Mouse (Mus musculus): Measurements from ENCODE around the gene Fut2. TPM values are rescaled to one million over a fixed set of nuclear protein-coding genes. Genes with fewer than 3 reads are reported as not detected.
A peak's percentile ranks its signal among the peaks of the same experiment; 100 is the strongest.

The Fut2 gene
- polyA plus RNA-seq, 1 experiment = 0.01 TPM

DNA sequence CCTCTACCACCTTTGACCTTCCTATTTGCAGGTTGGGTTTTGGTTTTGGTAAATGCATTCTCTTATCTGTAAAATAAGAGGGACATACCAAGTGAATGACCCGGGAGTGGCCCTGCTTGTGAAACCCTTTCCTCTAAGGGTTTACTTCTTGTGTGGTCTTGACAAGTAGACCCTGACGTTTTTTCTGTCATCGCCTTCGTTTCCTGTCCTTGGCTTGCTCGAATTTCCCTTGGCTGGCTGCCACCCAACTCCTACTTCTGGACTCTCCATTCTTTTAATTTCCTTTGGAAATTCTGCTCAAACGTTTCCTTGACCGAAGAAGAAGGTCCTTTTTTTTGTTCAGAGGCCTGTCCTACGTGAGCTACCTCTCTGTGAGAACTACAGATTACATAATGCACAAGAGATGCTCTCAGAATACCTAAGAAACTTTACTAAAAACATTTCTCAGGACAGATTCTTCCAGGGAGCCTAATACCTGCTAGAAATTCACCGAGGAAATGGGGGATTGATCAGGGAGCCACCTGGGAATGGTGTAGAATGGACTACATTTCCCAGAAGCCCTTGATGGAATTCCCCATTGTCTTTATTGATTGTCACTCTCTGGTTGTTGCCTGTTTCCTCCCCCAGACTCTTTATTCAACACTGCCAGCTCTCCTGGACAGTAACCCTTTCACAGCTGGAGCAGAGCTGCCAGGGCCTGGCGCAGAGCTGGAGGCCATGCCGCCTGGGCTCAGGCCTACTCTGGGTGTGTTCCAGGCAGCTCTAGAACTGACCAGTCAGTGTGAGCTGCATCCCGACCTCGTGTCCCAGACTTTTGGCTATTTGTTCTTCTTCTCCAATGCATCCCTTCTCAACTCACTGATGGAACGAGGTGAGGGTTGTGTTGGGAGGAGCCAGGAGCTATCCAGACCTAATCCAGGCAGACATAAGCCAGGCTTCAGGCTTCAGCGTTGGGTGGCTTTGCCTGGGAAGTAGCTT, 30.2 kb downstream of the Fut2 start:
- TF ChIP-seq MYOD1 (IDR thresholded peaks at IDR 0.05; ENCODE audit: control insufficient read depth, insufficient read length, low read depth) = no peak
- TF ChIP-seq CEBPB (IDR thresholded peaks at IDR 0.05; ENCODE audit: low read depth) = no peak
- H3K27me3 ChIP-seq (ENCODE audit: control insufficient read depth, insufficient read depth, insufficient read length) = no peaks in the 10 kb centered on the region
- no peak overlapping the region for H3K4me3 ChIP-seq (ENCODE audit: insufficient read depth, poor library complexity, severe bottlenecking)
- H3K79me2 ChIP-seq (ENCODE audit: control insufficient read depth, insufficient read depth) = no peaks in the 10 kb centered on the region
- no peaks in the 10 kb centered on the region for H3K36me3 ChIP-seq (ENCODE audit: control insufficient read depth, insufficient read depth)
- H3K79me3 ChIP-seq (ENCODE audit: low read depth) = no peaks in the 10 kb centered on the region
- no peak overlapping the region for H3ac ChIP-seq (ENCODE audit: control insufficient read depth, insufficient read length, low read depth)

DNA sequence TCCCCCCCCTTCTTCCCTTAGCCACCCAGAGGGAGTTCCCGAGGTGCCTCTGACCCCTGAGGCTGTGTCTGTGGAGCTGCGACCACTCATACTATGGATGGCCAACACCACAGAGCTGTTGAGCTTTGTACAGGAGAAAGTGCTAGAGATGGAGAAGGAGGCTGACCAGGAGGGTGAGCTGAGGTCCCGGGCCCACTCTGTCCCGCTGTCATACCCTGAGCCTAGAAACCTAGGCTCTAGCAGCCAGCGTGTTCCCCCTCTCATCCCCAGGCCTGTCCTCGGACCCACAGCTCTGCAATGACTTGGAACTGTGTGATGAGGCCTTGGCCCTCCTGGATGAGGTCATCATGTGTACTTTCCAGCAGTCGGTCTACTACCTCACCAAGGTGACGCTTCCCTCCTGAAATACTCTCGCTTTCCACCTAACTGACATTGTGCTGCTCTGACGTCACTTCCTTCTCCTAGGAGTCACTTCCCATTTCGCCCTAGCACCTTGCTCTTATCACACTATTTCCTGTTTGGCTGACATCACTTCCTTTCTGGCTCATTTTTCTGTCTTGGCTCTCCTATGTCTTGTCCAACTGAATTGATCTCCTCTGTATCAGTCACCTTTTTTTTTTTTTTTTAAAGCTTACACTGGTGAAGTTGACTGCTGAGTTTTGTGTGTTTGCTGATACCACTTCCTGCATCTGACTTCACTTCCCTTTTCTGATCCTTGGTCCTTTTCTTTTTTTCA, 31.1 kb downstream of the Fut2 start:
- Histone ChIP-seq H3ac (ENCODE audit: control insufficient read depth, insufficient read length, low read depth) (no peak overlapping the region), H3K27me3 (ENCODE audit: control insufficient read depth, insufficient read depth, insufficient read length) (no peaks in the 10 kb centered on the region), H3K4me3 (ENCODE audit: insufficient read depth, poor library complexity, severe bottlenecking) (no peak overlapping the region), H3K36me3 (ENCODE audit: control insufficient read depth, insufficient read depth) (no peaks in the 10 kb centered on the region), H3K79me3 (ENCODE audit: low read depth) (no peaks in the 10 kb centered on the region), H3K79me2 (ENCODE audit: control insufficient read depth, insufficient read depth) (no peaks in the 10 kb centered on the region)
- TF ChIP-seq MAX (IDR thresholded peaks at IDR 0.05) (no peak), FOSL1 (IDR thresholded peaks at IDR 0.05; ENCODE audit: insufficient read depth, low read length, poor library complexity, severe bottlenecking) (no peak), USF1 (IDR thresholded peaks at IDR 0.05; ENCODE audit: low read depth) (no peak)

DNA sequence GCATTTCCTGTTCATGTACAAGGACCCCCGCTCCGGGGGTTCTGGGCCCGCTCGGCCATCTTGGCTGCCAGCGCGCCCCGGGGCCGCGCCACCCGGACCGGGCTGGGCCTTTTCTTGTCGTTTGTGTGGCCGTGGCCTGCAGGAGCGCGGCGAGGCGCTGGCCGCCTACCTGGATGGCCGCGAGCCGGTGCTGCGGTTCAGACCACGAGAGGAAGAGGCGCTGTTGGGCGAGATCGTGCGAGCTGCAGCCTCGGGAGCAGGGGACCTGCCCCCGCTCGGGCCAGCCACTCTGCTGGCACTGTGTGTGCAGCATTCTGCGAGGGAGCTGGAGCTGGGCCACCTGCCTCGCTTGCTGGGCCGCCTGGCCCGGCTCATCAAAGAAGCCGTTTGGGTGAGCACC, 33.7 kb downstream of the Fut2 start:
- Histone ChIP-seq H3K4me3 (ENCODE audit: insufficient read depth, poor library complexity, severe bottlenecking) (no peak overlapping the region), H3K36me3 (ENCODE audit: control insufficient read depth, insufficient read depth) (no peaks in the 10 kb centered on the region), H3K27me3 (ENCODE audit: control insufficient read depth, insufficient read depth, insufficient read length) (no peaks in the 10 kb centered on the region), H3ac (ENCODE audit: control insufficient read depth, insufficient read length, low read depth) (no peak overlapping the region), H3K79me3 (ENCODE audit: low read depth) (no peaks in the 10 kb centered on the region), H3K79me2 (ENCODE audit: control insufficient read depth, insufficient read depth) (no peaks in the 10 kb centered on the region)
- TF ChIP-seq MAX (IDR thresholded peaks at IDR 0.05) = no peak
- no peak for TF ChIP-seq MYOD1 (IDR thresholded peaks at IDR 0.05; ENCODE audit: control insufficient read depth, insufficient read length, low read depth)

DNA sequence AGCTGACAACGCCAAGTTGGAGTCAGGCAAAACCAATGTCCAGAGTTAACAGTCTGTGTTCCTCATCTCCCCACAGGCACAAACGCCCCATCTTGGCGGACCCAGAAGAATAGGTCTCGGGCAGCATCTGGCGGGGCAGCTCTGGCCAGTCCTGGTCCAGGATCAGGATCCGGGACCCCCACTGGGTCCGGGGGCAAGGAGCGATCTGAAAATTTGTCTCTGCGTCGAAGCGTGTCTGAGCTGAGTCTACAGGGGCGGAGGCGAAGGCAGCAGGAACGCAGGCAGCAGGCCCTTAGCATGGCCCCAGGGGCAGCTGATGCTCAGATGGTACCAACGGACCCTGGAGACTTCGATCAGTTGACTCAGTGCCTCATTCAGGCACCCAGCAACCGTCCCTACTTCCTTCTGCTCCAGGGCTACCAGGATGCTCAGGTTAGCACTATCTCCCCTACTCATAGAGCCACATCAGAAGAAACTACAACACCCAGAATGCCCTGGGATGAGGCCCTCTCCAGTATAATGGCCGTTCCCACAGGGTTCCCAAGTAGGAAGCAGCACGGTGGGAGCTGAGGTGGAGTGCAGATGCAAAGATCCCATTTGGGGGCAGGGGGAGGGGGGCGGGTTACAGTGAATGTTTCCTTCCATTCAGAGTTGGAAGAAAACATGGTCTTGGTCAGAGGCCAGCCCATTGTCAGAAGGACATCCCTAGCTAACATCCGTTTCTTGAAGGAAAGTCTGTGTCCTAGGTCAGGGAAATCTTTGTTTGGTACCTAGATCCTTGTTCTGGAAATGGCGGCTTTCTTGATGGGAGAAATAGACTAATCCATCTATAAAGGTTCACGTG, 35.9 kb downstream of the Fut2 start:
- Histone ChIP-seq H3K36me3 (ENCODE audit: control insufficient read depth, insufficient read depth) (no peaks in the 10 kb centered on the region), H3K4me3 (ENCODE audit: insufficient read depth, poor library complexity, severe bottlenecking) (no peak overlapping the region), H3ac (ENCODE audit: control insufficient read depth, insufficient read length, low read depth) (no peak overlapping the region), H3K27me3 (ENCODE audit: control insufficient read depth, insufficient read depth, insufficient read length) (no peaks in the 10 kb centered on the region), H3K79me3 (ENCODE audit: low read depth) (no peaks in the 10 kb centered on the region), H3K79me2 (ENCODE audit: control insufficient read depth, insufficient read depth) (no peaks in the 10 kb centered on the region)
- TF ChIP-seq USF1 (IDR thresholded peaks at IDR 0.05; ENCODE audit: low read depth) (no peak), CTCF (IDR thresholded peaks at IDR 0.05; ENCODE audit: control insufficient read depth, insufficient read depth, insufficient read length) (no peak)

DNA sequence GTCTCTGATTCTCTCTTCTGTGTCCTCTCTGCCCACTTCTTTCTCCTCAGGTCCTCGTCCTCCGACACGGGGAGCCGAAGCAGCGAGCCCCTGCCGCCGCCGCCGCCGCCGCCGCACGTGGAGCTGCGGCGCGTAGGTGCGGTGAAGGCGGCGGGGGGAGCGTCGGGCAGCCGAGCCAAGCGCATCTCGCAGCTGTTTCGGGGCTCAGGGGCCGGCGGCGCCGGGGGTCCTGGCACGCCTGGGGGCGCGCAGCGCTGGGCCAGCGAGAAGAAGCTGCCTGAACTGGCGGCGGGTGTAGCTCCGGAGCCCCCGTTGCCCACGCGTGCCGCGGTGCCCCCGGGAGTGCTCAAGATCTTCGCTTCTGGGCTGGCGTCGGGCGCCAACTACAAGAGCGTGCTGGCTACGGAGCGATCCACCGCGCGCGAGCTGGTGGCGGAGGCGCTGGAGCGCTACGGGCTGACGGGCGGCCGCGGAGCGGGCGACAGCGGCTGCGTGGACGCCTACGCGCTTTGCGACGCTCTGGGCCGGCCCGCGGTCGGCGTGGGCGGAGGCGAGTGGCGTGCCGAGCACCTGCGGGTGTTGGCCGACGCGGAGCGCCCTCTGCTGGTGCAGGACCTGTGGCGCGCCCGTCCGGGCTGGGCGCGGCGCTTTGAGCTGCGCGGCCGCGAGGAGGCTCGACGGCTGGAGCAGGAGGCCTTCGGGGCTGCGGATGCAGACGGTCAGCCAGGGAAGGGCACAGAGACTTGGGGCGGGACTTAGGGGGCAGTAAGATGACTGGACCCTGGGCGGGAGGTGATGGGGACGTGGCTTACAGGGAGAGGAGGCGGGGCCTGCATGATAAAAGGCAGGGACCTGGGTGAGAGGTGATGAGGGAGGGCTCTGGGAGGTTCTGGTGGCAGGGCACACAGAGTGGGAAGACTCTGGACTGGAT, 37.6 kb downstream of the Fut2 start:
- H3K27me3 ChIP-seq (ENCODE audit: control insufficient read depth, insufficient read depth, insufficient read length) = peaks cover 10% of the 10 kb centered on the region
- H3K79me3 ChIP-seq (ENCODE audit: low read depth) = no peaks in the 10 kb centered on the region
- H3K79me2 ChIP-seq (ENCODE audit: control insufficient read depth, insufficient read depth) = no peaks in the 10 kb centered on the region
- H3K4me3 ChIP-seq (ENCODE audit: insufficient read depth, poor library complexity, severe bottlenecking) = no peak overlapping the region
- no peak overlapping the region for H3ac ChIP-seq (ENCODE audit: control insufficient read depth, insufficient read length, low read depth)
- no peaks in the 10 kb centered on the region for H3K36me3 ChIP-seq (ENCODE audit: control insufficient read depth, insufficient read depth)
- peak; percentile 76 for TF ChIP-seq CTCF (IDR thresholded peaks at IDR 0.05; ENCODE audit: control insufficient read depth, insufficient read depth, insufficient read length)
- TF ChIP-seq MAX (IDR thresholded peaks at IDR 0.05) = no peak
- TF ChIP-seq CEBPB (IDR thresholded peaks at IDR 0.05; ENCODE audit: low read depth) = no peak
- no peak for TF ChIP-seq MYOD1 (IDR thresholded peaks at IDR 0.05; ENCODE audit: control insufficient read depth, insufficient read length, low read depth)
- no peak for TF ChIP-seq FOSL1 (IDR thresholded peaks at IDR 0.05; ENCODE audit: insufficient read depth, low read length, poor library complexity, severe bottlenecking)
- TF ChIP-seq MYOG (IDR thresholded peaks at IDR 0.05; ENCODE audit: control insufficient read depth, extremely low read depth, insufficient read length) = no peak
- no peak for TF ChIP-seq USF1 (IDR thresholded peaks at IDR 0.05; ENCODE audit: low read depth)

All from C2C12 (cell line).